Mouse (Mus musculus) E14TG2a.4 (cell line): ENCODE measurements around the gene Ier2.
A peak's percentile ranks its signal among the peaks of the same experiment; 100 is the strongest.

Source experiments
- H3K27me3 ChIP-seq: 2 replicates; pipeline ENCODE4 v1.6.1; 2014; ENCODE audit warnings: low read length, control low read depth; ENCODE audit not compliant: insufficient read depth
- H3K36me3 ChIP-seq: 2 replicates; pipeline ENCODE4 v1.6.1; 2014; ENCODE audit warnings: low read length, control low read depth; ENCODE audit not compliant: insufficient read depth
- H3K4me1 ChIP-seq: replicated peaks from 2 replicates; pipeline ENCODE4 v1.6.1; 2014; ENCODE audit warnings: low read depth, low read length, control low read depth
- H3K4me3 ChIP-seq: replicated peaks from 2 replicates; pipeline ENCODE4 v1.5.1; 2014; ENCODE audit warnings: mild to moderate bottlenecking, low read length
- H3K9me3 ChIP-seq: 2 replicates; pipeline ENCODE4 v1.6.1; 2014; ENCODE audit warnings: low read length, control low read depth
- CTCF ChIP-seq: conservative IDR thresholded peaks from 2 replicates; pipeline ENCODE4 v1.5.1; 2014; ENCODE audit warnings: low read length
- NANOG ChIP-seq: IDR thresholded peaks from 2 replicates; pipeline ENCODE4 v1.6.1; 2014; ENCODE audit warnings: borderline replicate concordance, low read length, mixed read lengths
- POU5F1 ChIP-seq: IDR thresholded peaks from 2 replicates; pipeline ENCODE4 v1.6.1; 2014; ENCODE audit warnings: low read length, borderline replicate concordance

Gene Ier2

GRCm38 (mm10) chr8:84668731-84669485, 6.3 kb upstream of the Ier2 start:
- TF ChIP-seq CTCF: no peak
- TF ChIP-seq POU5F1: no peak
- TF ChIP-seq NANOG: no peak
- Histone ChIP-seq H3K27me3 (no peaks in the 10 kb centered on the region), H3K4me3 (peak overlapping the region; percentile 14; the same call in 1 of the 2 replicates), H3K36me3 (peaks cover 74% of the 10 kb centered on the region), H3K4me1 (peaks cover 75% of the 10 kb centered on the region), H3K9me3 (no peaks in the 10 kb centered on the region)

GRCm38 (mm10) chr8:84668081-84668480, 5.4 kb upstream of the Ier2 start:
- Histone ChIP-seq H3K4me3 (peak overlapping the region; percentile 14; the same call in 1 of the 2 replicates), H3K27me3 (no peaks in the 10 kb centered on the region), H3K9me3 (no peaks in the 10 kb centered on the region), H3K36me3 (peaks cover 65% of the 10 kb centered on the region), H3K4me1 (peaks cover 73% of the 10 kb centered on the region)
- no peak for TF ChIP-seq NANOG

- peak overlapping the region; percentile 99 for H3K4me3 ChIP-seq
- no peak for TF ChIP-seq NANOG
- H3K4me1 ChIP-seq: peaks cover 49% of the 10 kb centered on the region
- no peaks in the 10 kb centered on the region for H3K9me3 ChIP-seq
- peaks cover 53% of the 10 kb centered on the region for H3K36me3 ChIP-seq
- no peaks in the 10 kb centered on the region for H3K27me3 ChIP-seq
These were observed 2.8 kb upstream of the Ier2 start for GRCm38 (mm10) chr8:84665385-84665893.

DNA sequence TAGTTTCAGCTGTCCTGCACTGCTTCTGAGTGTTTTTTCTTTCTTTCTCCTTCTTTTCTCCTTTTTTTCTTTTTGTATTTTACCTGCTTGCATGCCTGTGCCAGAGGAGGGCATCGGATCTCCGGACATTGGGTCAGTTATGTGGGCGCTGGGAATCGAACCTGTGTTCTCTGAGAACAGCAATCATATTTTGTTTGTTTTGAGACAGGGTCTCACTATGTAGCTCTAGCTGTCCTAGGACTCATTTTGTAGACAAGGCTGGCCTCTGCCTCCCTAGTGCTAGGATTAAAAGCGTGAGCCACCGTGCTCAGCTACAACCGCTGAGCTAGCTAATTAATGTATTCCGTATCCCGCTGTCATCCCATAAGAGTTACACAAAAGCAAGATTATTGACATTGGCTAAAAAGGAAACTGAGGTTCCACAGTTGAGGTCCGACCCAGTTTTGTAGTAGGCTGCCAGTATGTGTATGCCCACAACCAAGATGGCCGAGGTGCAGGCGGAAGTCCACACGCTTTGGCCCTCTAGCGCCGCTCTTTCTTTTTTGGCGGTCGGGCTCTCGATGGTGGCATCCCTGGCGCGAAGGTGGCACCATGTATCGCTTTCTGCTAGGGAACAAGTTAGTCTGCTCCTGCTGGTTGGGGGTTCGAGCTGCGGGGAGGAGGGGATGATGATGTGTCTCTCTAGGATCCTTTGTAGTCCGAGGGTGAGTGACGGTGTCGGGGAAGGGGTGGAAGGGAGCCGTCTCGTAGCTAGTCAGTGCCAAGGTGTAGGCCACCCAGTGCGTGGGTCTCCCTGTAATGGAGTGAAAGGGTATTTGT, 2.1 kb upstream of the Ier2 start:
- TF ChIP-seq NANOG: no peak
- no peak for TF ChIP-seq POU5F1
- no peak for TF ChIP-seq CTCF
- Histone ChIP-seq H3K27me3 (no peaks in the 10 kb centered on the region), H3K4me3 (peak overlapping the region; percentile 99), H3K36me3 (peaks cover 46% of the 10 kb centered on the region), H3K9me3 (no peaks in the 10 kb centered on the region), H3K4me1 (peaks cover 46% of the 10 kb centered on the region)

DNA sequence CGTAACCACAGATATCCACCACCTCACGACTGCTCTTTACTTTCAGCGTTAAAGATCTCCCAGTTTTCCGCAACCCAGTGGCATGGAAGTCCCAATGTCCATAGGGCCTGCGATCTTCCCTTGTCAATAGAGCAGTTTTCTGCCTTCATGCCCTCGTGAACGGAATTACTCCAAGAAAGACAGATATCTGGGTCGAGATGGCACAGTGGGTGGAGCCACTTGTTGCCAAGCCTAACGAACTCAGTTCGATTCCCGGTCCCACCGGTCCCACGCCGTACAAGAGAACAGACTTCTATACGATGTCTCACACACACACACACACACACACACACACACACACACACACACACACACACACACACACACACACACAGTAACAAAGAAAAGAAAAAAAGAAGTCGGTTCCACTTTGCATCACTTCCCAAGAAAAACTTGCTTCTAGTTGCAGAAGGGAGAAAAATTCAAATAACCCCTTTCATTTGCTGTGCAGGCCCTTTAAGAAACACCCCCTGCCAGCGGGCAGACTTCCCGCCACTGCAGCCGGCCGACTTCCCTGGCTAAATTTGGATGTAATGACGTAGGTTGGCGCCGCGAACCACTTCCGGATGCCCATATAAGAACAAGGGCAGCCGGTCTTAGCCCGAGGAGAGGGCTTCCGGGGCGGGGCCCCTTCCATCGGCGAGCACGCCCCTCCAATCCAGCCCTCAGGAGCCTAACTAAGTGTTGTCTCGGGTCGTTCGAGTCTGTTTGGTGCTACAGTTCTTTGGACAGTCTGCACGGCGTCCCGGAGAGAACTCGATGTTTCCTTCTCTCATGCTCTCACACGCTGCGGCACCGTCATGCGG, 1.1 kb upstream of the Ier2 start:
- TF ChIP-seq POU5F1 (no peak), NANOG (no peak), CTCF (no peak)
- H3K27me3 ChIP-seq: no peaks in the 10 kb centered on the region
- peaks cover 43% of the 10 kb centered on the region for H3K36me3 ChIP-seq
- peaks cover 49% of the 10 kb centered on the region for H3K4me1 ChIP-seq
- H3K4me3 ChIP-seq: peak overlapping the region; percentile 99
- no peaks in the 10 kb centered on the region for H3K9me3 ChIP-seq

- TF ChIP-seq NANOG (no peak), CTCF (no peak), POU5F1 (no peak)
These were observed 586 bp downstream of the Ier2 start for GRCm38 (mm10) chr8:84661961-84662571.

DNA sequence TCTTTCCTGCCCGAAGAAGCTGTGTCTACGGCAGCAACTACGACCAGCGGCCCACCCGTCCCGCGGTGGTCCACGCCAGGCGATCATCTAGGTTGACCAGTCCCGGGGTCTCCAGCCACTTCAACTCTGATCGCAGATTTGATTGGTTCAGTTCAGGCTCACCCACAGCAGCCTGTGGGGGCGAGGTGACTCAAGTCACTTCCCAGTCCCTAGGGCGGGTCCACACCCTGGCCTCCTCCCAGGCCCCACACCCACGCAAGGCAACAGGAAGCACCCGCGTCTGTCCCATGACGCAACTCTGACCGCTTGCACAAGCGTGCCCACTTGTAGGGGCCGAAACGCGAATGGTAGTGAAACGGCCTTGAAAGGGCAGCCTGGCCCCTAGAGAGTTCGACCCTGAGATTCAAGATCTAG, 1.2 kb downstream of the Ier2 start:
- no peak for TF ChIP-seq NANOG
- TF ChIP-seq CTCF: no peak
- TF ChIP-seq POU5F1: no peak
- Histone ChIP-seq H3K9me3 (no peaks in the 10 kb centered on the region), H3K36me3 (peaks cover 27% of the 10 kb centered on the region), H3K4me3 (peak overlapping the region; percentile 99), H3K27me3 (no peaks in the 10 kb centered on the region), H3K4me1 (peaks cover 48% of the 10 kb centered on the region)

More at GRCm38 (mm10) chr8:84661961-84662571, 586 bp downstream of the Ier2 start:
- Histone ChIP-seq H3K36me3 (peaks cover 33% of the 10 kb centered on the region), H3K27me3 (no peaks in the 10 kb centered on the region), H3K9me3 (no peaks in the 10 kb centered on the region), H3K4me3 (peak overlapping the region; percentile 99), H3K4me1 (peaks cover 51% of the 10 kb centered on the region)
